Mouse (Mus musculus) kidney, embryonic 14.5 days (tissue): ENCODE data around the gene Abcd1. TPM values are rescaled to one million over a fixed set of nuclear protein-coding genes. Genes with fewer than 3 reads are reported as not detected.

ENCODE experiments used
- ATAC-seq: fragments of 200-750 bp; cut with Nextera tagmentation; 2 replicates; pipeline ENCODE4 v1.8.0; 2017; ENCODE audit warnings: moderate number of reproducible peaks, mild to moderate bottlenecking, moderate TSS enrichment, moderate library complexity; ENCODE audit not compliant: low FRiP score, low TSS enrichment
- H3K27ac ChIP-seq: fragments of 300-500 bp; sonication (generic); 2 replicates; pipeline ENCODE4 v1.5.1; 2014; ENCODE audit warnings: low read depth, mild to moderate bottlenecking, low read length, moderate library complexity, mixed read lengths
- H3K27me3 ChIP-seq: fragments of 300-500 bp; sonication (generic); 2 replicates; pipeline ENCODE4 v1.6.1; 2014; ENCODE audit warnings: mild to moderate bottlenecking, low read length; ENCODE audit not compliant: control insufficient read depth, insufficient read depth
- H3K36me3 ChIP-seq: fragments of 300-500 bp; sonication (generic); 2 replicates; pipeline ENCODE4 v1.6.1; 2014; ENCODE audit warnings: low read length, mixed read lengths; ENCODE audit not compliant: control insufficient read depth, insufficient read depth
- H3K4me1 ChIP-seq: fragments of 300-500 bp; sonication (generic); 2 replicates; pipeline ENCODE4 v1.6.1; 2014; ENCODE audit warnings: low read length, mixed read lengths; ENCODE audit not compliant: control insufficient read depth, insufficient read depth
- H3K4me2 ChIP-seq: fragments of 300-500 bp; sonication (generic); replicated peaks from 2 replicates; pipeline ENCODE4 v1.6.1; 2014; ENCODE audit warnings: low read depth, mild to moderate bottlenecking, low read length
- H3K4me3 ChIP-seq: fragments of 300-500 bp; sonication (generic); 2 replicates; pipeline ENCODE4 v1.5.1; 2014; ENCODE audit warnings: mild to moderate bottlenecking, low read length
- H3K9ac ChIP-seq: fragments of 300-500 bp; sonication (generic); 2 replicates; pipeline ENCODE4 v1.6.1; 2014; ENCODE audit warnings: low read depth, mild to moderate bottlenecking, low read length, moderate library complexity
- H3K9me3 ChIP-seq: fragments of 300-500 bp; sonication (generic); 2 replicates; pipeline ENCODE4 v1.6.1; 2016; ENCODE audit warnings: low read length; ENCODE audit not compliant: control insufficient read depth
- WGBS: fragments of 180-500 bp; shearing (Covaris S2); extraction: QIAGEN DNeasy Blood & Tissue Kit; methylation state at CpG from one replicate; pipeline ENCODE4 v1.1.7; 2014; 5-methylcytosine and 5-hydroxymethylcytosine counted together
- polyA plus RNA-seq: library from polyadenylated mRNA; unstranded; fragments of >200 nt; fragmentation: Nextera tagmentation; extraction: Ambion mirVana; gene quantifications from 2 replicates; pipeline ENCODE4 v1.2.1, GENCODE M21; 2014

Gene Abcd1
- polyA plus RNA-seq, 1 experiment from 2014 or later, result 12.0 TPM

- H3K9me3 ChIP-seq, result no peaks in the 10 kb centered on the region
- H3K9ac ChIP-seq, result no peak overlapping the region
- no peaks in the 10 kb centered on the region for H3K27me3 ChIP-seq
- ATAC-seq, result no peak
- no peak overlapping the region for H3K27ac ChIP-seq
- peaks cover 39% of the 10 kb centered on the region; the same call in 1 of the 2 replicates for H3K36me3 ChIP-seq
- H3K4me3 ChIP-seq, result no peak overlapping the region
- no peaks in the 10 kb centered on the region for H3K4me1 ChIP-seq
- no peak overlapping the region for H3K4me2 ChIP-seq
Measured at GRCm38 (mm10) chrX:73684978-73685377, 31.4 kb upstream of the Abcd1 start.

- no peak overlapping the region for H3K4me2 ChIP-seq
- H3K36me3 ChIP-seq, result peaks cover 37% of the 10 kb centered on the region; the same call in 1 of the 2 replicates
- 48% methylated on average over 3 of the region's 3 CpGs for WGBS
- no peak overlapping the region for H3K4me3 ChIP-seq
- ATAC-seq, result no peak
- H3K9me3 ChIP-seq, result no peaks in the 10 kb centered on the region
- no peak overlapping the region for H3K27ac ChIP-seq
- no peaks in the 10 kb centered on the region for H3K4me1 ChIP-seq
- no peaks in the 10 kb centered on the region for H3K27me3 ChIP-seq
- H3K9ac ChIP-seq, result no peak overlapping the region
Measured at GRCm38 (mm10) chrX:73685629-73686028, 30.8 kb upstream of the Abcd1 start.

GRCm38 (mm10) chrX:73690917-73691629 is 25.3 kb upstream of the Abcd1 start:
- no peak overlapping the region for H3K4me2 ChIP-seq
- H3K36me3 ChIP-seq, result peaks cover 22% of the 10 kb centered on the region; the same call in 1 of the 2 replicates
- 0 out of 2 replicates have a peak, but pooled peaks have one; percentile 57 for ATAC-seq
- H3K27ac ChIP-seq, result no peak overlapping the region
- H3K4me1 ChIP-seq, result no peaks in the 10 kb centered on the region
- WGBS, result 75% methylated on average over 5 of the region's 5 CpGs
- H3K9me3 ChIP-seq, result no peaks in the 10 kb centered on the region
- H3K9ac ChIP-seq, result no peak overlapping the region
- no peaks in the 10 kb centered on the region for H3K27me3 ChIP-seq
- no peak overlapping the region for H3K4me3 ChIP-seq

- Histone ChIP-seq H3K4me3 (no peak overlapping the region), H3K9me3 (no peaks in the 10 kb centered on the region), H3K36me3 (peaks cover 6% of the 10 kb centered on the region; the same call in 1 of the 2 replicates), H3K4me2 (no peak overlapping the region), H3K27ac (no peak overlapping the region), H3K27me3 (no peaks in the 10 kb centered on the region), H3K9ac (no peak overlapping the region), H3K4me1 (no peaks in the 10 kb centered on the region)
- 79% methylated on average over 1 of the region's 1 CpGs for WGBS
- no peak for ATAC-seq
Measured at GRCm38 (mm10) chrX:73700472-73700871, 15.9 kb upstream of the Abcd1 start.

- 28% methylated on average over 21 of the region's 21 CpGs for WGBS
- Histone ChIP-seq H3K9ac (peak overlapping the region; percentile 71), H3K36me3 (peaks cover 6% of the 10 kb centered on the region; the same call in 1 of the 2 replicates), H3K4me2 (peak overlapping the region; percentile 53), H3K9me3 (no peaks in the 10 kb centered on the region), H3K27me3 (no peaks in the 10 kb centered on the region), H3K27ac (peak overlapping the region; percentile 69), H3K4me3 (peak overlapping the region; percentile 56), H3K4me1 (0 out of 2 replicates have a peak, but pooled peaks cover 5% of the 10 kb centered on the region)
- ATAC-seq, result peak; percentile 0; the same call in 1 of the 2 replicates
Measured at GRCm38 (mm10) chrX:73715476-73716108, 805 bp upstream of the Abcd1 start.

- 45% methylated on average over 30 of the region's 30 CpGs for WGBS
Measured at GRCm38 (mm10) chrX:73716709-73717545, 530 bp downstream of the Abcd1 start.

GRCm38 (mm10) chrX:73717667-73718066 is 1.3 kb downstream of the Abcd1 start:
- H3K4me1 ChIP-seq, result 0 out of 2 replicates have a peak, but pooled peaks cover 5% of the 10 kb centered on the region
- no peaks in the 10 kb centered on the region for H3K9me3 ChIP-seq
- peak overlapping the region; percentile 47 for H3K4me2 ChIP-seq
- H3K4me3 ChIP-seq, result peak overlapping the region; percentile 56; the same call in 1 of the 2 replicates
- H3K9ac ChIP-seq, result peak overlapping the region; percentile 51; the same call in 1 of the 2 replicates
- H3K27me3 ChIP-seq, result no peaks in the 10 kb centered on the region
- ATAC-seq, result no peak
- peaks cover 3% of the 10 kb centered on the region; the same call in 1 of the 2 replicates for H3K36me3 ChIP-seq
- WGBS, result 71% methylated on average over 11 of the region's 11 CpGs
- no peak overlapping the region for H3K27ac ChIP-seq

More at GRCm38 (mm10) chrX:73716709-73717545, 530 bp downstream of the Abcd1 start:
- 0 out of 2 replicates have a peak, but pooled peaks cover 5% of the 10 kb centered on the region for H3K4me1 ChIP-seq
- peak; percentile 41; the same call in 1 of the 2 replicates for ATAC-seq
- H3K9ac ChIP-seq, result peak overlapping the region; percentile 51
- H3K9me3 ChIP-seq, result no peaks in the 10 kb centered on the region
- H3K36me3 ChIP-seq, result peaks cover 6% of the 10 kb centered on the region; the same call in 1 of the 2 replicates
- peak overlapping the region; percentile 5; the same call in 1 of the 2 replicates for H3K27ac ChIP-seq
- no peaks in the 10 kb centered on the region for H3K27me3 ChIP-seq
- peak overlapping the region; percentile 56 for H3K4me3 ChIP-seq
- peak overlapping the region; percentile 47 for H3K4me2 ChIP-seq

- 52% methylated on average over 3 of the region's 3 CpGs for WGBS
- Histone ChIP-seq H3K4me1 (0 out of 2 replicates have a peak, but pooled peaks cover 5% of the 10 kb centered on the region), H3K9ac (no peak overlapping the region), H3K27me3 (no peaks in the 10 kb centered on the region), H3K27ac (no peak overlapping the region), H3K36me3 (no peaks in the 10 kb centered on the region; the same call in 1 of the 2 replicates), H3K9me3 (no peaks in the 10 kb centered on the region), H3K4me3 (no peak overlapping the region), H3K4me2 (no peak overlapping the region; the same call in 1 of the 2 replicates)
- ATAC-seq, result no peak
Measured at GRCm38 (mm10) chrX:73718271-73718670, 1.9 kb downstream of the Abcd1 start.
